In the genomic region with DNA sequence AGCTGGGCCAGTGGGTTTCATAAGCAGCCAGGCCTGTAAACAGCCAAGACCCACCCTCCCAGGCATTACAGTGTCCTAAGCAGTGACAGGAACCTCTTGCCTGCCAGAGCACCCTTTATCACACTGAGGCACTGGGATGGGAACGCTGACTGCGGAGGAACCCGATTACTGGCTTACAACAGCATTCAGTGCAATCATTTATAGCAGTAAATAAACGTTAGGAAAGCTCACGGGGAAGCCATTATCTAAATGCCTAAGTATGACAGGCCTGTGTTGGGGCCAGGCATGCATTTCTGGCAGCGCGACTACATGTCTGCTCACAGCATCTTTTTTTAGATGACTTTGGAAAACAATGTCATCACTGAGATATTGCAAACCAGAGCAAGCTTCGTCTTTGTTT, we compare ENCODE assay signal across 15 mouse cellular contexts. TPM values are rescaled to one million over a fixed set of nuclear protein-coding genes. Genes with fewer than 3 reads are reported as not detected.
DNase-seq lines count a peak whose midpoint lies in the region; ATAC-seq and TF ChIP-seq lines count a peak whose summit lies in the region.
"Had no signal": no experiment of that assay in that cellular context is flagged by ENCODE, and none has a peak within 500 bp of the region (broad histone marks: within the 10 kb centered on the region; RNA-seq: fewer than 3 reads in every experiment).

No protein-coding gene starts in this region.

- ATAC-seq in forebrain, embryonic 15.5 days (replicated peaks): peak; percentile 53
- ATAC-seq in forebrain, embryonic 12.5 days (ENCODE audit: low FRiP score): no peak
- peak; percentile 89 for ATAC-seq in lung, embryonic 15.5 days (ENCODE audit: borderline replicate concordance, extremely low read depth, low FRiP score, low TSS enrichment)
- no peak for ATAC-seq in heart, embryonic 11.5 days (replicated peaks; ENCODE audit: insufficient number of reproducible peaks, low FRiP score, low TSS enrichment)
- ATAC-seq: midbrain, embryonic 15.5 days had no signal

- no peaks in the 10 kb centered on the region for H3K27me3 ChIP-seq in forebrain, embryonic 15.5 days
- H3K27me3 ChIP-seq in forebrain, embryonic 12.5 days: no peaks in the 10 kb centered on the region
- H3K27me3 ChIP-seq in lung, embryonic 15.5 days: no peaks in the 10 kb centered on the region
- no peaks in the 10 kb centered on the region for H3K27me3 ChIP-seq in heart, embryonic 11.5 days (ENCODE audit: control insufficient read depth, insufficient read depth, low read length)
- no peaks in the 10 kb centered on the region; the same call in 1 of the 2 replicates for H3K27me3 ChIP-seq in cerebellum, adult 2 months (ENCODE audit: control insufficient read depth, insufficient read depth, low read length)
- H3K27me3 ChIP-seq: embryonic facial prominence, embryonic 15.5 days; midbrain, embryonic 15.5 days had no signal

- no peaks in the 10 kb centered on the region for H3K36me3 ChIP-seq in forebrain, embryonic 15.5 days
- no peaks in the 10 kb centered on the region for H3K36me3 ChIP-seq in forebrain, embryonic 12.5 days (replicated peaks)
- no peaks in the 10 kb centered on the region for H3K36me3 ChIP-seq in lung, embryonic 15.5 days
- no peaks in the 10 kb centered on the region for H3K36me3 ChIP-seq in heart, embryonic 11.5 days (ENCODE audit: control insufficient read depth, insufficient read depth, low read length)
- H3K36me3 ChIP-seq: embryonic facial prominence, embryonic 15.5 days; midbrain, embryonic 15.5 days had no signal

- no peak overlapping the region for H3K4me3 ChIP-seq in forebrain, embryonic 15.5 days
- H3K4me3 ChIP-seq in forebrain, embryonic 12.5 days (replicated peaks): no peak overlapping the region
- H3K4me3 ChIP-seq in lung, embryonic 15.5 days: no peak overlapping the region
- no peak overlapping the region for H3K4me3 ChIP-seq in lung, adult 2 months (replicated peaks; ENCODE audit: extremely low read depth, low read depth, low read length)
- no peak overlapping the region for H3K4me3 ChIP-seq in heart, embryonic 11.5 days (ENCODE audit: low read depth, low read length)
- H3K4me3 ChIP-seq in cerebellum, adult 2 months (replicated peaks; ENCODE audit: insufficient read depth, low read depth, low read length): no peak overlapping the region
- H3K4me3 ChIP-seq: embryonic facial prominence, embryonic 15.5 days; midbrain, embryonic 15.5 days had no signal

- TF ChIP-seq POLR2A in lung, adult 2 months (IDR thresholded peaks at IDR 0.05; ENCODE audit: borderline replicate concordance, extremely low read depth, low read depth, low read length): no peak
- TF ChIP-seq POLR2A in cerebellum, adult 2 months (IDR thresholded peaks at IDR 0.05; ENCODE audit: borderline replicate concordance, insufficient read depth, low read length): no peak

- TF ChIP-seq CTCF in lung, adult 2 months (IDR thresholded peaks at IDR 0.05; ENCODE audit: insufficient read depth, low read length): no peak
- TF ChIP-seq CTCF in cerebellum, adult 2 months (IDR thresholded peaks at IDR 0.05; ENCODE audit: borderline replicate concordance, insufficient read depth, low read depth, low read length): no peak

- WGBS in forebrain, embryonic 15.5 days: 43% methylated on average over 8 of the region's 8 CpGs
- 77% methylated on average over 8 of the region's 8 CpGs for WGBS in forebrain, embryonic 12.5 days
- WGBS in lung, embryonic 15.5 days: 36% methylated on average over 8 of the region's 8 CpGs
- 52% methylated on average over 8 of the region's 8 CpGs for WGBS in lung, adult 2 months
- WGBS in heart, embryonic 11.5 days (ENCODE audit: insufficient replicate concordance): 29% methylated on average over 8 of the region's 8 CpGs
- WGBS in cerebellum, adult 2 months: 42% methylated on average over 8 of the region's 8 CpGs

- peaks cover 7% of the 10 kb centered on the region; the same call in 1 of the 2 replicates for H3K4me1 ChIP-seq in forebrain, embryonic 15.5 days
- H3K4me1 ChIP-seq in forebrain, embryonic 12.5 days: peaks cover 12% of the 10 kb centered on the region; the same call in 1 of the 2 replicates
- peaks cover 13% of the 10 kb centered on the region for H3K4me1 ChIP-seq in lung, embryonic 15.5 days
- no peaks in the 10 kb centered on the region; the same call in 1 of the 2 replicates for H3K4me1 ChIP-seq in lung, adult 2 months (ENCODE audit: control insufficient read depth, insufficient read depth, low read length)
- peaks cover 14% of the 10 kb centered on the region for H3K4me1 ChIP-seq in heart, embryonic 11.5 days (ENCODE audit: control insufficient read depth, insufficient read depth, low read length)
- H3K4me1 ChIP-seq in cerebellum, adult 2 months (ENCODE audit: control insufficient read depth, insufficient read depth, low read length): no peaks in the 10 kb centered on the region
- H3K4me1 ChIP-seq: midbrain, embryonic 15.5 days had no signal

- no peaks in the 10 kb centered on the region for H3K9me3 ChIP-seq in forebrain, embryonic 15.5 days
- H3K9me3 ChIP-seq in forebrain, embryonic 12.5 days: no peaks in the 10 kb centered on the region
- no peaks in the 10 kb centered on the region for H3K9me3 ChIP-seq in lung, embryonic 15.5 days
- H3K9me3 ChIP-seq in heart, embryonic 11.5 days (replicated peaks; ENCODE audit: control insufficient read depth, low read length): no peaks in the 10 kb centered on the region
- H3K9me3 ChIP-seq: embryonic facial prominence, embryonic 15.5 days; midbrain, embryonic 15.5 days had no signal

- H3K27ac ChIP-seq in forebrain, embryonic 15.5 days (replicated peaks): peak overlapping the region; percentile 55
- H3K27ac ChIP-seq in forebrain, embryonic 12.5 days: no peak overlapping the region
- peak overlapping the region; percentile 44; the same call in 1 of the 2 replicates for H3K27ac ChIP-seq in lung, embryonic 15.5 days
- H3K27ac ChIP-seq in heart, embryonic 11.5 days (ENCODE audit: low read depth, low read length): peak overlapping the region; percentile 70; the same call in 1 of the 2 replicates
- H3K27ac ChIP-seq in cerebellum, adult 2 months (ENCODE audit: insufficient read depth, low read length): no peak overlapping the region
- H3K27ac ChIP-seq: embryonic facial prominence, embryonic 15.5 days; midbrain, embryonic 15.5 days had no signal

- H3K4me2 ChIP-seq in forebrain, embryonic 15.5 days (replicated peaks): no peak overlapping the region
- H3K4me2 ChIP-seq in forebrain, embryonic 12.5 days: no peak overlapping the region
- no peak overlapping the region for H3K4me2 ChIP-seq in lung, embryonic 15.5 days
- no peak overlapping the region; the same call in 1 of the 2 replicates for H3K4me2 ChIP-seq in heart, embryonic 11.5 days
- H3K4me2 ChIP-seq: embryonic facial prominence, embryonic 15.5 days; midbrain, embryonic 15.5 days had no signal

- H3K9ac ChIP-seq in forebrain, embryonic 15.5 days (replicated peaks): no peak overlapping the region
- H3K9ac ChIP-seq in forebrain, embryonic 12.5 days: no peak overlapping the region
- no peak overlapping the region for H3K9ac ChIP-seq in lung, embryonic 15.5 days
- no peak overlapping the region for H3K9ac ChIP-seq in heart, embryonic 11.5 days (ENCODE audit: low read depth, low read length)
- H3K9ac ChIP-seq: embryonic facial prominence, embryonic 15.5 days; midbrain, embryonic 15.5 days had no signal

- DNase-seq in lung, adult 2 months: no peak
- peak; percentile 20 for DNase-seq in lung, postnatal 14 days
- DNase-seq in left cerebral cortex, adult 9 months (ENCODE audit: low spot score in 2 of 2): no peak
- no peak for DNase-seq in cerebellum, adult 2 months
- DNase-seq: adrenal gland, postnatal 10 days; cerebellum, adult 18-20 months; gastrocnemius, postnatal 14 days; kidney, adult 8-10 months; thymus, postnatal 4 days had no signal

RNA-seq across cellular contexts. Expression of a gene that starts 28.9 kb away (rescaled TPM):
- 24.7 and 25.1 TPM in 2 replicates for polyA plus RNA-seq in forebrain, embryonic 15.5 days (2015; fragmentation: Nextera tagmentation; extraction: Ambion mirVana)
- 24.5 and 28.3 TPM in 2 replicates for polyA plus RNA-seq in forebrain, embryonic 12.5 days (2016; fragmentation: Nextera tagmentation; extraction: Ambion mirVana)
- 31.8 and 40.1 TPM in 2 replicates for polyA plus RNA-seq in lung, embryonic 15.5 days (2015; fragmentation: Nextera tagmentation; extraction: Ambion mirVana)
- polyA plus RNA-seq in lung, adult 2 months (2012; rRNA removed): 41.2 and 50.4 TPM in 2 replicates
- polyA plus RNA-seq in heart, embryonic 11.5 days (2014; fragmentation: Nextera tagmentation; extraction: Ambion mirVana): 1.6 and 3.2 TPM in 2 replicates
- polyA plus RNA-seq in cerebellum, adult 2 months (2012; rRNA removed): 2.1 and 2.9 TPM in 2 replicates

Comparison
In these comparisons a context has a peak if more than half of its experiments do, and no peak if none do; other contexts are left out.
1. ATAC-seq: peak in forebrain, embryonic 15.5 days (single experiment) and lung, embryonic 15.5 days (single experiment); none in forebrain, embryonic 12.5 days (single experiment) and heart, embryonic 11.5 days (single experiment).
2. H3K27ac ChIP-seq: peak in forebrain, embryonic 15.5 days (single experiment), lung, embryonic 15.5 days (single experiment) and heart, embryonic 11.5 days (single experiment); none in forebrain, embryonic 12.5 days (single experiment) and cerebellum, adult 2 months (single experiment).